Mouse (Mus musculus): Measurements from ENCODE around the gene Hibadh.

GRCm38 (mm10) chr6:52559041-52559440 is 81.1 kb downstream of the Hibadh start:
- TF ChIP-seq EP300 (IDR thresholded peaks at IDR 0.05; ENCODE audit: insufficient read depth, low read depth, low read length) (no peak), CTCF (IDR thresholded peaks at IDR 0.05) (no peak)

All from heart, adult 2 months (tissue).